Mouse (Mus musculus) G1E (cell line): ENCODE data around the gene Krtap5-2.

Experiments
- CTCF ChIP-seq: IDR thresholded peaks from 2 replicates; pipeline ENCODE4 v1.5.1; 2012; ENCODE audit warnings: low read depth, low read length, inconsistent platforms, mixed read lengths
- GATA1 ChIP-seq: IDR thresholded peaks from 2 replicates; pipeline ENCODE4 v1.6.1; 2012; ENCODE audit warnings: borderline replicate concordance, low read length, inconsistent platforms, mixed read lengths
- GATA2 ChIP-seq: IDR thresholded peaks from 2 replicates; pipeline ENCODE4 v1.6.1; 2012; ENCODE audit warnings: low read depth, low read length, inconsistent platforms, borderline replicate concordance
- POLR2AphosphoS5 ChIP-seq: IDR thresholded peaks from 2 replicates; pipeline ENCODE4 v1.6.1; 2012; ENCODE audit warnings: low read depth, low read length, inconsistent platforms; ENCODE audit not compliant: insufficient replicate concordance

- TF ChIP-seq CTCF (no peak), GATA1 (no peak), GATA2 (no peak), POLR2AphosphoS5 (no peak)
These were observed 22.9 kb upstream of the Krtap5-2 start for GRCm38 (mm10) chr7:142198748-142199147.
